Mouse (Mus musculus) intestine, embryonic 16.5 days (tissue): Measurements from ENCODE around the gene Osm. TPM values are rescaled to one million over a fixed set of nuclear protein-coding genes. Genes with fewer than 3 reads are reported as not detected.
A peak's percentile ranks its signal among the peaks of the same experiment; 100 is the strongest.

Experiments
- ATAC-seq: fragments of 200-750 bp; cut with Nextera tagmentation; 2 replicates; pipeline ENCODE4 v1.8.0; 2017; ENCODE audit warnings: moderate TSS enrichment, moderate library complexity
- H3K27ac ChIP-seq: fragments of 300-500 bp; sonication (generic); 2 replicates; pipeline ENCODE4 v1.5.1; 2014; ENCODE audit warnings: mild to moderate bottlenecking, low read length
- H3K27me3 ChIP-seq: fragments of 300-500 bp; sonication (generic); replicated peaks from 2 replicates; pipeline ENCODE4 v1.6.1; 2014; ENCODE audit warnings: low read length, control low read depth, mixed read lengths; ENCODE audit not compliant: control insufficient read depth, insufficient read depth
- H3K36me3 ChIP-seq: fragments of 300-500 bp; sonication (generic); 2 replicates; pipeline ENCODE4 v1.6.1; 2014; ENCODE audit warnings: low read length, control low read depth; ENCODE audit not compliant: control insufficient read depth, insufficient read depth
- H3K4me1 ChIP-seq: fragments of 300-500 bp; sonication (generic); 2 replicates; pipeline ENCODE4 v1.6.1; 2014; ENCODE audit warnings: low read length, control low read depth, mixed read lengths; ENCODE audit not compliant: control insufficient read depth, insufficient read depth
- H3K4me2 ChIP-seq: fragments of 300-500 bp; sonication (generic); 2 replicates; pipeline ENCODE4 v1.6.1; 2014; ENCODE audit warnings: low read depth, low read length, control low read depth
- H3K4me3 ChIP-seq: fragments of 300-500 bp; sonication (generic); 2 replicates; pipeline ENCODE4 v1.5.1; 2014; ENCODE audit warnings: mild to moderate bottlenecking, low read length
- H3K9ac ChIP-seq: fragments of 300-500 bp; sonication (generic); 2 replicates; pipeline ENCODE4 v1.6.1; 2014; ENCODE audit warnings: low read depth, low read length
- H3K9me3 ChIP-seq: fragments of 300-500 bp; sonication (generic); 2 replicates; pipeline ENCODE4 v1.6.1; 2016; ENCODE audit warnings: low read length, control low read depth; ENCODE audit not compliant: control insufficient read depth
- WGBS: fragments of 180-500 bp; shearing (Covaris S2); extraction: QIAGEN DNeasy Blood & Tissue Kit; methylation state at CpG from one replicate; pipeline ENCODE4 v1.1.7; 2014; 5-methylcytosine and 5-hydroxymethylcytosine counted together
- polyA plus RNA-seq: library from polyadenylated mRNA; unstranded; fragments of >200 nt; fragmentation: Nextera tagmentation; extraction: Ambion mirVana; gene quantifications from 2 replicates; pipeline ENCODE4 v1.2.1, GENCODE M21; 2015

Osm gene
- polyA plus RNA-seq, 1 experiment from 2014 or later = 0.12 TPM

- no peak for ATAC-seq
Observed at GRCm38 (mm10) chr11:4271544-4271943, 35.3 kb downstream of the Osm start.

DNA sequence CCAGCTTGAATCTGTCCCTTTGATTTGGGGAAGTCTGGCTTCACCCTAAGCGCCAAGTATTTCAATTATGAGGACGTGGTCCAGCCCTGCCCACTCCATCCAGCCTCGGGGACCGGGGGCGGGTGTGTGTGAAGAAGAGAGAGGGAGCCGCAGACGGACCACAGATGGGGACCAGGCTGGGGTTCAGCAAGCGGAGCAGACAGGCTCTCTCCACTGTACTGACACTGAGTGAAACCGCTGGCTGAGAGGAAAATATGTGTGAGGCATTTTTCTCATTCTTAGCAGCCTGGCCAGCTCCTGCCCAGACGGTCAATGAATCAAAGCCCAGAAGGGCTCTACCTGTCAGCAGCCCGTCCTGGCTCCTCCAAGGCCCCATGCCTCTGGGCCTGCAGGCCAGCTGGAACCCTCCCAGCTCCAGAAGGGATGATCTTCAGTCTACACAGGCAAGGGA lies 40.2 kb downstream of the Osm start:
- Histone ChIP-seq H3K9me3 (no peaks in the 10 kb centered on the region), H3K4me1 (peaks cover 6% of the 10 kb centered on the region; the same call in 1 of the 2 replicates), H3K27me3 (no peaks in the 10 kb centered on the region), H3K4me2 (no peak overlapping the region), H3K4me3 (no peak overlapping the region), H3K9ac (no peak overlapping the region), H3K27ac (0 out of 2 replicates have a peak overlapping the region, but pooled peaks have one; percentile 5), H3K36me3 (no peaks in the 10 kb centered on the region)
- peak; percentile 83 for ATAC-seq
- WGBS = 57% methylated on average over 11 of the region's 11 CpGs

More at GRCm38 (mm10) chr11:4271544-4271943, 35.3 kb downstream of the Osm start:
- H3K9me3 ChIP-seq = no peaks in the 10 kb centered on the region
- peaks cover 7% of the 10 kb centered on the region for H3K4me1 ChIP-seq
- H3K27me3 ChIP-seq = peaks cover 11% of the 10 kb centered on the region
- H3K4me2 ChIP-seq = no peak overlapping the region
- no peak overlapping the region for H3K27ac ChIP-seq
- WGBS = 76% methylated on average over 11 of the region's 11 CpGs
- no peak overlapping the region for H3K4me3 ChIP-seq
- no peak overlapping the region for H3K9ac ChIP-seq
- H3K36me3 ChIP-seq = no peaks in the 10 kb centered on the region

DNA sequence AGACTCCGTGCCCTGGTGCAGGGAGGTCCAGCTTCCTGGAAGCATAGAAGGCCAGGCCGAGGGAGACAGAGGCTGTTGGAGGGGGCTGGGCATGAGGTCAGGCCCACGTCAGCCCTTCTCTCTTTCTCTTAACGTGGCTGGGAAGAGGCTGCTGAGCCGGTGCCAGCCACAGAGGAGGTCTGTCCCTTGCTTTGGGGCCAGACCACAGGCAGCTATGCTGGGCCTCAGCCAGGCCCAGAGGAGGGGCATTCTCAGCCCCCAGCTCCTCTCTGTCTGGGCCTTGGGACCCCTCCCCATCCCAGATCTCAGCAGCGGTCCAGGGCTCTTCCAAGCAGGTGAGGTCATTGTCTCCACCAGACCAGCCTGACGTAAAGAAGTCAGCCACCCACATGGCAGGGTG lies 43.7 kb downstream of the Osm start:
- WGBS = 67% methylated on average over 6 of the region's 7 CpGs
- Histone ChIP-seq H3K4me1 (peaks cover 6% of the 10 kb centered on the region; the same call in 1 of the 2 replicates), H3K9me3 (no peaks in the 10 kb centered on the region), H3K4me3 (no peak overlapping the region), H3K27ac (no peak overlapping the region), H3K27me3 (no peaks in the 10 kb centered on the region), H3K36me3 (no peaks in the 10 kb centered on the region), H3K4me2 (no peak overlapping the region), H3K9ac (no peak overlapping the region)
- ATAC-seq = no peak

DNA sequence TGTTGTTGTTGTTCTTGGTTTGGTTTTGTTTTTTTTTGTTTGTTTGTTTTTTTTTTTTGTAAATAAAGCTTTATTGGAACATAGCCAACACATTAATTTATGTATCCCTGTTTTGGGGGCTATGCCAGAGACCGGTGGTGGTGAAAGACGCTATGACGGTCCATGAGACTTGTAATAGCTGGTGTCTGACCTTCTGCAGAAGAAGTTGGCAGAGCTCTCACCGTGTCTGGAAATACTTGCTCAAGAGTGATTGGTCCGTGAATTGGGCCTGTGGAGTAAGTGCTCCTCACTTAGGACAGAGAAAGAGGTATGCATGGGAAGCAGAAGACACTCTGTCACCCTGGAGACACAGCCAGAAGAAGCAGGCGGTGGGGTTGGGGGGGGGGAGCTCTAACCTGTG lies 45.6 kb downstream of the Osm start:
- WGBS = 70% methylated on average over 6 of the region's 6 CpGs
- Histone ChIP-seq H3K36me3 (no peaks in the 10 kb centered on the region), H3K4me3 (no peak overlapping the region), H3K9ac (no peak overlapping the region), H3K4me1 (peaks cover 3% of the 10 kb centered on the region; the same call in 1 of the 2 replicates), H3K27ac (no peak overlapping the region), H3K27me3 (no peaks in the 10 kb centered on the region), H3K4me2 (no peak overlapping the region), H3K9me3 (no peaks in the 10 kb centered on the region)
- no peak for ATAC-seq

GRCm38 (mm10) chr11:4283627-4284026 lies 47.4 kb downstream of the Osm start:
- no peaks in the 10 kb centered on the region for H3K9me3 ChIP-seq
- H3K4me1 ChIP-seq = 0 out of 2 replicates have a peak, but pooled peaks cover 2% of the 10 kb centered on the region
- H3K4me3 ChIP-seq = no peak overlapping the region
- H3K9ac ChIP-seq = no peak overlapping the region
- WGBS = 22% methylated on average over 4 of the region's 4 CpGs
- 0 out of 2 replicates have a peak overlapping the region, but pooled peaks have one; percentile 36 for H3K27ac ChIP-seq
- no peak overlapping the region for H3K4me2 ChIP-seq
- ATAC-seq = peak; percentile 82
- H3K36me3 ChIP-seq = no peaks in the 10 kb centered on the region
- H3K27me3 ChIP-seq = no peaks in the 10 kb centered on the region

- 41% methylated on average over 3 of the region's 3 CpGs for WGBS
- no peak overlapping the region for H3K4me2 ChIP-seq
- H3K27me3 ChIP-seq = no peaks in the 10 kb centered on the region
- H3K27ac ChIP-seq = no peak overlapping the region
- no peaks in the 10 kb centered on the region; the same call in 1 of the 2 replicates for H3K4me1 ChIP-seq
- H3K9ac ChIP-seq = no peak overlapping the region
- ATAC-seq = no peak
- H3K36me3 ChIP-seq = no peaks in the 10 kb centered on the region
- H3K9me3 ChIP-seq = no peaks in the 10 kb centered on the region
- H3K4me3 ChIP-seq = no peak overlapping the region
Observed at GRCm38 (mm10) chr11:4289280-4289679, 53.1 kb downstream of the Osm start.

Other genes starting within 250 kb of the Osm start
- 0.47 and 0.56 TPM in 2 replicates for gene Sec14l4, start 205.0 kb upstream of the Osm start, polyA plus RNA-seq
- gene Sec14l3, start 171.6 kb upstream of the Osm start, polyA plus RNA-seq = not detected in 2 replicates
- gene Mtfp1, start 141.0 kb upstream of the Osm start, polyA plus RNA-seq = 38.1 and 41.6 TPM in 2 replicates
- 1.7 and 2.9 TPM in 2 replicates for gene Sec14l2, start 113.0 kb upstream of the Osm start, polyA plus RNA-seq
- gene Rnf215, start 101.2 kb upstream of the Osm start, polyA plus RNA-seq = 17.3 and 19.2 TPM in 2 replicates
- 3.0 TPM in 2 replicates for gene Ccdc157, start 76.1 kb upstream of the Osm start, polyA plus RNA-seq
- 40.4 and 41.8 TPM in 2 replicates for gene Sf3a1, start 76.1 kb upstream of the Osm start, polyA plus RNA-seq
- 34.0 and 37.2 TPM in 2 replicates for gene Tbc1d10a, start 49.6 kb upstream of the Osm start, polyA plus RNA-seq
- gene Castor1, start 18.2 kb upstream of the Osm start, polyA plus RNA-seq = 5.9 and 7.3 TPM in 2 replicates
- 0.95 and 0.98 TPM in 2 replicates for gene Lif, start 21.1 kb downstream of the Osm start, polyA plus RNA-seq
- gene Hormad2, start 204.7 kb downstream of the Osm start, polyA plus RNA-seq = 0.22 and 0.35 TPM in 2 replicates